Mouse (Mus musculus): Measurements from ENCODE around the gene Rassf8. TPM values are rescaled to one million over a fixed set of nuclear protein-coding genes. Genes with fewer than 3 reads are reported as not detected.
A peak's percentile ranks its signal among the peaks of the same experiment; 100 is the strongest.

Rassf8 gene
- polyA plus RNA-seq, 1 experiment from 2014 or later, result 0.91 TPM

DNA sequence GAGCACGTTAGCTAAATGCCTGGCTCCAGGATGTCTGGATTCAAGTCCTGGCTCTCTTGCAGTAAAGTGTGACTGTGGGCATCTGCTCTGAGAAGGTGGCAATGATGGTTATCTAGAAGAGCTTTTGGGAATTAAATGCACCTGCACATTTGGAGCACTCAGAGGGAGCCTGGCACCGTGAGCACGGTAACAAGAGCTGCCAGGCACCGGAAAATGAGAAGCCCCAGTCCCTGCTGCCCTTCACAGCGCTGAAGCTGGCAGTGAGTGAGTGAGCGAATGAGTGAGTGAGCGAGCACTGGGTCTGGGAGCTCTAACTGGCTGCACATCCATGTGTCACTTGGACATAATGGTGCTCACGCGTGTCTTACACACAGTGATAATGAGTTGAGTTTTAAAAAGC is 34.7 kb downstream of the Rassf8 start:
- no peaks in the 10 kb centered on the region for H3K4me1 ChIP-seq (replicated peaks)
- H3K9ac ChIP-seq, result no peak overlapping the region
- ATAC-seq (ENCODE audit: low read depth) (no peak), DNase-seq (no peak)
- H3K4me2 ChIP-seq, result no peak overlapping the region
- no peaks in the 10 kb centered on the region for H3K36me3 ChIP-seq
- H3K4me3 ChIP-seq (replicated peaks), result no peak overlapping the region
- H3K27ac ChIP-seq, result no peak overlapping the region
- no peaks in the 10 kb centered on the region for H3K27me3 ChIP-seq
- 80% methylated on average over 9 of the region's 9 CpGs for WGBS (ENCODE audit: insufficient replicate concordance)
- H3K9me3 ChIP-seq (replicated peaks), result no peaks in the 10 kb centered on the region

GRCm38 (mm10) chr6:145781966-145782365 is 35.4 kb downstream of the Rassf8 start:
- Histone ChIP-seq H3K4me1 (replicated peaks) (no peaks in the 10 kb centered on the region), H3K36me3 (no peaks in the 10 kb centered on the region), H3K27ac (no peak overlapping the region), H3K4me2 (no peak overlapping the region), H3K9ac (no peak overlapping the region), H3K9me3 (replicated peaks) (no peaks in the 10 kb centered on the region), H3K4me3 (replicated peaks) (no peak overlapping the region), H3K27me3 (no peaks in the 10 kb centered on the region)
- no peak for ATAC-seq (ENCODE audit: low read depth)
- WGBS (ENCODE audit: insufficient replicate concordance), result 56% methylated on average over 2 of the region's 2 CpGs
- DNase-seq, result no peak

DNA sequence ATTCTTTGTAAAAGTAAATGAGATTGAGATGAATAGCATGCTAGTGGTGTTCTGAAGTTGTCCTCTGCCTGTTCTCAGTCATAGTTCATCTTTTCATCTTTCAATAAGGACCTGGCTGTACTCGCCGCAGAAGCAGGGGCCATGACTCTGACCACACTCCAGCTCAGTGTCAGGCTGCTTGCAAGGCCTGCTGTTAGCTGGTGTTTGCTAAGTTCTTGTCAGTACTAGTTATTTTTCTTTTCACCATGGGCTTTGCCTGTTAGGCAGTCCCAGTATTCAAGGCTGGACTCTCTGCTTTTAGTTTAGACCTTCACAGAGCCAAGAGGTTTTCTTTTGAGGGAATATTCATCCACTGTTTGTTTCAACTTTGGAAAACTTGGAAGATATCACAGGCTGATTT is 40.8 kb downstream of the Rassf8 start:
- H3K4me2 ChIP-seq, result no peak overlapping the region
- no peaks in the 10 kb centered on the region for H3K9me3 ChIP-seq (replicated peaks)
- WGBS (ENCODE audit: insufficient replicate concordance), result 62% methylated on average over 2 of the region's 2 CpGs
- no peak overlapping the region for H3K4me3 ChIP-seq (replicated peaks)
- no peak for DNase-seq
- no peak overlapping the region for H3K9ac ChIP-seq
- H3K36me3 ChIP-seq, result no peaks in the 10 kb centered on the region
- ATAC-seq (ENCODE audit: low read depth), result no peak
- H3K4me1 ChIP-seq (replicated peaks), result no peaks in the 10 kb centered on the region
- no peak overlapping the region for H3K27ac ChIP-seq
- H3K27me3 ChIP-seq, result no peaks in the 10 kb centered on the region

DNA sequence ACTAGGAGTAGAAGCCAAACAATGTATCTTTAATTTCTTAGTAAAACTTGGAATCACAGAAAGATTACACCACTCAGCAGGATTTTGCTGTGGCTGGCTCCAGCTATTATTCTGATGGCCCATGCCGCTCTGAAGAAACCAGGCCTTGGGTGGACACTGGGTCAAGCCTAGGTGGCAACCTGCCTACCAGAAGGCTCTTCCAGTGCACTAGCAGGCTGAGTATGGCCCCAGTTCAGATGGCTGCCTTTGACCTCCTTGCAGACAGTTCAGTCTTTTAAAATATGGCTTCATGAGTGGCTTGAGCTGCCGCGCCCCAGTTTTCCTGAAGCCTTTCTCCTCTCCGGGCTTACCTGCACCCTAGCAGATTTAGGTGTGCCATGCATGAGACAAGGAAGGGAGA is 43.2 kb downstream of the Rassf8 start:
- Histone ChIP-seq H3K4me3 (replicated peaks) (no peak overlapping the region), H3K9me3 (replicated peaks) (no peaks in the 10 kb centered on the region), H3K27ac (no peak overlapping the region), H3K36me3 (no peaks in the 10 kb centered on the region), H3K4me1 (replicated peaks) (no peaks in the 10 kb centered on the region), H3K27me3 (no peaks in the 10 kb centered on the region), H3K9ac (no peak overlapping the region), H3K4me2 (no peak overlapping the region)
- ATAC-seq (ENCODE audit: low read depth) (no peak), DNase-seq (no peak)
- WGBS (ENCODE audit: insufficient replicate concordance), result 74% methylated on average over 4 of the region's 4 CpGs

- H3K27me3 ChIP-seq, result no peaks in the 10 kb centered on the region
- no peak for ATAC-seq (ENCODE audit: low read depth)
These were observed 45.8 kb downstream of the Rassf8 start for GRCm38 (mm10) chr6:145792373-145792772.

DNA sequence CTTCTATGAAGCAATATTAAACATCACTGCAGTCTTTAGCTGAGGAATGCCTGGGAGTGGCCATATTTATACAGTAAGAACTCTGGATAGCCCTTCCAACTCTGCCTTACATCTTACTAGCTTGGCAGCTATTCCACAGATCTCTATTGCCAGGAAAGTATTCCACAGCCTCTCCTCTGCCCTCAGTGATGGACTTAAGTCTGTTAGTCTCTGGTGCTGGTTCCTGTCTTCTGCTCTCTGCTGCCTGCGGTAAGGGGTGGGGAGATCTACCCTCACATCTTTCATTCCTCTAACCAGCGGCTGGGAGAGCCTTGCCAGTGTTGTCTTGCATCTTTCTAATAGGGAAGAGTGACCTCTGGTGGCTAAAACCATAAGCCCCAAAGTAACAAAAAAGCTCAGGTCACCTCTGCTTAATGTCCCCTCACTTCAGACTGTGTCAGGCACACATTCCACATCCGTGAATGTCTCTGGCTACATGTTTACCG is 46.6 kb downstream of the Rassf8 start:
- ATAC-seq (ENCODE audit: low read depth) (0 out of 2 replicates have a peak, but pooled peaks have one; percentile 26), DNase-seq (no peak)
- H3K4me1 ChIP-seq (replicated peaks), result no peaks in the 10 kb centered on the region
- no peak overlapping the region for H3K27ac ChIP-seq
- no peak overlapping the region for H3K4me3 ChIP-seq (replicated peaks)
- no peaks in the 10 kb centered on the region for H3K27me3 ChIP-seq
- H3K9ac ChIP-seq, result no peak overlapping the region
- H3K4me2 ChIP-seq, result no peak overlapping the region
- no peaks in the 10 kb centered on the region for H3K9me3 ChIP-seq (replicated peaks)
- WGBS (ENCODE audit: insufficient replicate concordance), result 9% methylated on average over 4 of the region's 4 CpGs
- H3K36me3 ChIP-seq, result no peaks in the 10 kb centered on the region

More at GRCm38 (mm10) chr6:145792373-145792772, 45.8 kb downstream of the Rassf8 start:
- Histone ChIP-seq H3K9me3 (replicated peaks) (no peaks in the 10 kb centered on the region), H3K4me1 (replicated peaks) (no peaks in the 10 kb centered on the region), H3K27ac (no peak overlapping the region), H3K4me3 (replicated peaks) (no peak overlapping the region), H3K36me3 (no peaks in the 10 kb centered on the region), H3K4me2 (no peak overlapping the region), H3K9ac (no peak overlapping the region)
- DNase-seq, result no peak
- WGBS (ENCODE audit: insufficient replicate concordance), result 43% methylated on average over 7 of the region's 7 CpGs

DNA sequence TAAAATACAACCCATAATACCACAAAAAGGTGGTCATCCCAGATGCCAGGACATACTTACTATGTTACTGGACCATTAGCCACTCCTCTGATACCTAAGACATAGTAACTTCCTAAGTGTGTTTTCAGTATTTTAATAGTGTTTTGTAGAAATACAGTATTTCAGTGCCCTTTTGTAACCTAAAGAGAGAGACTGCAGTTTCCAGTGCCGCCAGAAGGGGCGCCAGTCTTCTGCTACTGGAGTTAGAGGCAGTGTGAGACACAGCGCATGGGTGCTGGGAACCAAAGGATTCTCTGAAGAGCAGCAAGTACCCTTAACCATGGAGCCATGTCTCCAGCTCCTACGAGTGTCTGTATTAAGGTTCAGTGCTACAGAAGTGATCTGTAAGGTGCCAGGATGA is 48.1 kb downstream of the Rassf8 start:
- H3K9me3 ChIP-seq (replicated peaks), result no peaks in the 10 kb centered on the region
- ATAC-seq (ENCODE audit: low read depth) (no peak), DNase-seq (peak; percentile 8)
- no peaks in the 10 kb centered on the region for H3K36me3 ChIP-seq
- H3K27me3 ChIP-seq, result no peaks in the 10 kb centered on the region
- no peak overlapping the region for H3K4me3 ChIP-seq (replicated peaks)
- no peak overlapping the region for H3K27ac ChIP-seq
- H3K4me1 ChIP-seq (replicated peaks), result no peaks in the 10 kb centered on the region
- no peak overlapping the region for H3K9ac ChIP-seq
- WGBS (ENCODE audit: insufficient replicate concordance), result 45% methylated on average over 4 of the region's 4 CpGs
- H3K4me2 ChIP-seq, result no peak overlapping the region

- WGBS (ENCODE audit: insufficient replicate concordance), result 58% methylated on average over 14 of the region's 14 CpGs
- H3K4me1 ChIP-seq (replicated peaks), result 0 out of 2 replicates have a peak, but pooled peaks cover 4% of the 10 kb centered on the region
These were observed 49.9 kb downstream of the Rassf8 start for GRCm38 (mm10) chr6:145796191-145797023.

GRCm38 (mm10) chr6:145797692-145798091 is 51.1 kb downstream of the Rassf8 start:
- no peak overlapping the region for H3K27ac ChIP-seq
- H3K4me1 ChIP-seq (replicated peaks), result 0 out of 2 replicates have a peak, but pooled peaks cover 4% of the 10 kb centered on the region
- DNase-seq (no peak), ATAC-seq (ENCODE audit: low read depth) (no peak)
- 51% methylated on average over 3 of the region's 3 CpGs for WGBS (ENCODE audit: insufficient replicate concordance)
- H3K4me2 ChIP-seq, result no peak overlapping the region
- no peak overlapping the region for H3K4me3 ChIP-seq (replicated peaks)
- no peaks in the 10 kb centered on the region for H3K9me3 ChIP-seq (replicated peaks)
- H3K27me3 ChIP-seq, result no peaks in the 10 kb centered on the region
- no peak overlapping the region for H3K9ac ChIP-seq
- H3K36me3 ChIP-seq, result no peaks in the 10 kb centered on the region

More at GRCm38 (mm10) chr6:145796191-145797023, 49.9 kb downstream of the Rassf8 start:
- no peaks in the 10 kb centered on the region for H3K36me3 ChIP-seq
- ATAC-seq (ENCODE audit: low read depth) (no peak), DNase-seq (no peak)
- no peaks in the 10 kb centered on the region for H3K27me3 ChIP-seq
- no peaks in the 10 kb centered on the region for H3K9me3 ChIP-seq (replicated peaks)
- H3K4me3 ChIP-seq (replicated peaks), result no peak overlapping the region
- no peak overlapping the region for H3K4me2 ChIP-seq
- H3K27ac ChIP-seq, result no peak overlapping the region
- H3K9ac ChIP-seq, result no peak overlapping the region

- Histone ChIP-seq H3K4me2 (no peak overlapping the region), H3K36me3 (no peaks in the 10 kb centered on the region), H3K27me3 (no peaks in the 10 kb centered on the region), H3K9me3 (replicated peaks) (no peaks in the 10 kb centered on the region), H3K27ac (no peak overlapping the region), H3K9ac (no peak overlapping the region), H3K4me3 (replicated peaks) (no peak overlapping the region), H3K4me1 (replicated peaks) (0 out of 2 replicates have a peak, but pooled peaks cover 7% of the 10 kb centered on the region)
- no peak for ATAC-seq (ENCODE audit: low read depth)
- WGBS (ENCODE audit: insufficient replicate concordance), result 66% methylated on average over 3 of the region's 3 CpGs
- DNase-seq, result no peak
These were observed 55.4 kb downstream of the Rassf8 start for GRCm38 (mm10) chr6:145801796-145802488.

GRCm38 (mm10) chr6:145802881-145803280 is 56.3 kb downstream of the Rassf8 start:
- no peak overlapping the region for H3K27ac ChIP-seq

More at GRCm38 (mm10) chr6:145802881-145803280, 56.3 kb downstream of the Rassf8 start:
- no peaks in the 10 kb centered on the region for H3K36me3 ChIP-seq
- ATAC-seq (ENCODE audit: low read depth) (no peak), DNase-seq (no peak)
- no peak overlapping the region for H3K4me2 ChIP-seq
- H3K9ac ChIP-seq, result no peak overlapping the region
- 0 out of 2 replicates have a peak, but pooled peaks cover 7% of the 10 kb centered on the region for H3K4me1 ChIP-seq (replicated peaks)
- H3K4me3 ChIP-seq (replicated peaks), result no peak overlapping the region
- no peaks in the 10 kb centered on the region for H3K27me3 ChIP-seq
- H3K9me3 ChIP-seq (replicated peaks), result no peaks in the 10 kb centered on the region
- WGBS (ENCODE audit: insufficient replicate concordance), result 42% methylated on average over 8 of the region's 8 CpGs

All from liver, embryonic 13.5 days (tissue).